Mouse (Mus musculus) hindbrain, embryonic 13.5 days (tissue): ENCODE results near the gene D7Ertd443e. TPM values are rescaled to one million over a fixed set of nuclear protein-coding genes. Genes with fewer than 3 reads are reported as not detected.

Experiments
- ATAC-seq: fragments of 200-750 bp; cut with Nextera tagmentation; 2 replicates; pipeline ENCODE4 v1.8.0; 2017; ENCODE audit warnings: moderate TSS enrichment; ENCODE audit not compliant: low FRiP score
- H3K27ac ChIP-seq: fragments of 300-500 bp; sonication (generic); 2 replicates; pipeline ENCODE4 v1.5.1; 2015; ENCODE audit warnings: inconsistent platforms, mild to moderate bottlenecking, moderate library complexity
- H3K27me3 ChIP-seq: fragments of 300-500 bp; sonication (generic); 2 replicates; pipeline ENCODE4 v1.6.1; 2015; ENCODE audit warnings: mild to moderate bottlenecking, inconsistent platforms
- H3K36me3 ChIP-seq: fragments of 300-500 bp; sonication (generic); 2 replicates; pipeline ENCODE4 v1.6.1; 2015; ENCODE audit warnings: mild to moderate bottlenecking, inconsistent platforms
- H3K4me1 ChIP-seq: fragments of 300-500 bp; sonication (generic); replicated peaks from 2 replicates; pipeline ENCODE4 v1.6.1; 2015; ENCODE audit warnings: inconsistent platforms
- H3K4me2 ChIP-seq: fragments of 300-500 bp; sonication (generic); 2 replicates; pipeline ENCODE4 v1.6.1; 2015; ENCODE audit warnings: inconsistent platforms, mild to moderate bottlenecking, moderate library complexity
- H3K4me3 ChIP-seq: fragments of 300-500 bp; sonication (generic); 2 replicates; pipeline ENCODE4 v1.5.1; 2015; ENCODE audit warnings: mild to moderate bottlenecking, inconsistent platforms
- H3K9ac ChIP-seq: fragments of 300-500 bp; sonication (generic); 2 replicates; pipeline ENCODE4 v1.6.1; 2015; ENCODE audit warnings: mild to moderate bottlenecking, inconsistent platforms
- H3K9me3 ChIP-seq: fragments of 300-500 bp; sonication (generic); 2 replicates; pipeline ENCODE4 v1.6.1; 2016; ENCODE audit warnings: inconsistent platforms
- WGBS: fragments of 180-500 bp; shearing (Covaris S2); methylation state at CpG from one replicate; pipeline ENCODE4 v1.1.7; 2015; 5-methylcytosine and 5-hydroxymethylcytosine counted together
- polyA plus RNA-seq: library from polyadenylated mRNA; unstranded; fragments of >200 nt; fragmentation: Nextera tagmentation; extraction: Ambion mirVana; gene quantifications from 2 replicates; pipeline ENCODE4 v1.2.1, GENCODE M21; 2015

Gene D7Ertd443e
- polyA plus RNA-seq, 1 experiment from 2014 or later, result 0.27 TPM

DNA sequence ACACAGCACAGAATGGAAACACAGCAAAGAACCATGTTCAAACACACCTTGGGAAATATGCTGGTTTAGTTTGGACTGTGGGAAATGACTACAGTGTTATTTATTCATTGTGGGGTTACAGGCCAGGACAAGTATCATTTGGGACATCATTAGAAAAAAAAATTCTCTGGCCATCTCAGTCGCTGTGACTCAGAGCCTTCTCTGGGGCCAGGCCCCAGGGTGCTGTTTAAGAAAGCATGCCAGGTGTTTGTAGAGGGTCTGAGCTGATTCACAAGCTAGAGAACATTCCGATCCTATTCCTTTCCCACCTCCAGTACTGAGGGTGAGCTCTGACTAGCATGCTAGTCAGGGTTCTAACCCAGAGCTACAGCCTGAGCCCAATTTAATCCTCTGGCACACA lies 148.1 kb downstream of the D7Ertd443e start:
- H3K36me3 ChIP-seq, result no peaks in the 10 kb centered on the region
- H3K4me1 ChIP-seq, result no peaks in the 10 kb centered on the region
- no peaks in the 10 kb centered on the region for H3K27me3 ChIP-seq
- whole genome bisulfite sequencing, result 83% methylated on average over 2 of the region's 2 CpGs
- no peak overlapping the region for H3K4me2 ChIP-seq
- H3K9ac ChIP-seq, result no peak overlapping the region
- ATAC-seq, result no peak
- H3K9me3 ChIP-seq, result no peaks in the 10 kb centered on the region
- H3K27ac ChIP-seq, result no peak overlapping the region
- no peak overlapping the region for H3K4me3 ChIP-seq

- Histone ChIP-seq H3K27ac (no peak overlapping the region), H3K4me3 (no peak overlapping the region), H3K27me3 (no peaks in the 10 kb centered on the region), H3K4me2 (no peak overlapping the region), H3K36me3 (no peaks in the 10 kb centered on the region), H3K9me3 (no peaks in the 10 kb centered on the region), H3K4me1 (no peaks in the 10 kb centered on the region), H3K9ac (no peak overlapping the region)
- no peak for ATAC-seq
Measured at GRCm38 (mm10) chr7:134236727-134237126, 148.7 kb downstream of the D7Ertd443e start.

DNA sequence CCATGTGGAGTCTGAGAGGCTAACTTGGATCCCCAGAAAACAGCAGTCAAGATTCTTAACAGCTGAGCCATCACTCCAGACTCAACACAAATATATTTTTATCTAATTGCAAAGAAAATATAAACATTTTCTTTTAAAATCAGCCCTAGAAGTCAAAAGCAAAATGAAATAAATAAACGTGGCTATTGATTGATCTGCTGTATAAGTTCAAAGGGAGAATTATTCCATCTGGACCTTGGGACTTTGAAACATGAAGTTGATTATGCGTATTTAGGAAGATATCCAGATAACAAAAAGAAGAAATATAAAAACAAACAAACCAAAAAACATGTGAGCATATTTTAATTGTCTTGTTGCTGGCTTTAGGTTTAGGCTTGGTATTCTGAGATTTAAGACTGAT lies 149.9 kb downstream of the D7Ertd443e start:
- Histone ChIP-seq H3K4me3 (no peak overlapping the region), H3K9me3 (no peaks in the 10 kb centered on the region), H3K4me1 (no peaks in the 10 kb centered on the region), H3K27me3 (no peaks in the 10 kb centered on the region), H3K36me3 (no peaks in the 10 kb centered on the region), H3K9ac (no peak overlapping the region), H3K4me2 (no peak overlapping the region), H3K27ac (no peak overlapping the region)
- WGBS, result 89% methylated on average over 2 of the region's 2 CpGs
- ATAC-seq, result no peak

GRCm38 (mm10) chr7:134231378-134232346 lies 153.8 kb downstream of the D7Ertd443e start, which contains the start of gene Adam12:
Gene Adam12 (minus strand): TSS chr7:134232146.
- Histone ChIP-seq H3K36me3 (no peaks in the 10 kb centered on the region), H3K27ac (no peak within 1 kb of the TSS; the same call in 1 of the 2 replicates), H3K27me3 (peaks cover 9% of the 10 kb centered on the region; the same call in 1 of the 2 replicates), H3K4me2 (no peak within 1 kb of the TSS), H3K9me3 (no peaks in the 10 kb centered on the region), H3K4me1 (peaks cover 10% of the 10 kb centered on the region), H3K4me3 (no peak within 1 kb of the TSS), H3K9ac (no peak within 1 kb of the TSS)
- 79% methylated on average over 14 of the region's 14 CpGs for WGBS
- no peak for ATAC-seq

GRCm38 (mm10) chr7:134230708-134231107 lies 154.8 kb downstream of the D7Ertd443e start:
- Histone ChIP-seq H3K27me3 (peaks cover 18% of the 10 kb centered on the region), H3K9ac (no peak overlapping the region), H3K9me3 (no peaks in the 10 kb centered on the region), H3K4me1 (peaks cover 11% of the 10 kb centered on the region), H3K27ac (no peak overlapping the region), H3K4me3 (no peak overlapping the region), H3K36me3 (no peaks in the 10 kb centered on the region), H3K4me2 (no peak overlapping the region)
- WGBS, result 87% methylated on average over 3 of the region's 3 CpGs
- ATAC-seq, result no peak

- no peaks in the 10 kb centered on the region for H3K36me3 ChIP-seq
- no peak overlapping the region for H3K27ac ChIP-seq
- H3K9ac ChIP-seq, result no peak overlapping the region
- no peaks in the 10 kb centered on the region for H3K9me3 ChIP-seq
- ATAC-seq, result no peak
- no peak overlapping the region for H3K4me3 ChIP-seq
- H3K4me2 ChIP-seq, result no peak overlapping the region
- H3K4me1 ChIP-seq, result peaks cover 18% of the 10 kb centered on the region
- peaks cover 22% of the 10 kb centered on the region for H3K27me3 ChIP-seq
- WGBS, result 90% methylated on average over 2 of the region's 2 CpGs
Measured at GRCm38 (mm10) chr7:134229899-134230298, 155.6 kb downstream of the D7Ertd443e start.

GRCm38 (mm10) chr7:134227773-134228455 lies 157.5 kb downstream of the D7Ertd443e start:
- no peak for ATAC-seq
- Histone ChIP-seq H3K27ac (no peak overlapping the region), H3K9ac (no peak overlapping the region), H3K4me1 (peaks cover 27% of the 10 kb centered on the region), H3K36me3 (no peaks in the 10 kb centered on the region), H3K4me2 (no peak overlapping the region), H3K4me3 (no peak overlapping the region), H3K9me3 (no peaks in the 10 kb centered on the region), H3K27me3 (peaks cover 26% of the 10 kb centered on the region)
- WGBS, result 19% methylated on average over 13 of the region's 13 CpGs

DNA sequence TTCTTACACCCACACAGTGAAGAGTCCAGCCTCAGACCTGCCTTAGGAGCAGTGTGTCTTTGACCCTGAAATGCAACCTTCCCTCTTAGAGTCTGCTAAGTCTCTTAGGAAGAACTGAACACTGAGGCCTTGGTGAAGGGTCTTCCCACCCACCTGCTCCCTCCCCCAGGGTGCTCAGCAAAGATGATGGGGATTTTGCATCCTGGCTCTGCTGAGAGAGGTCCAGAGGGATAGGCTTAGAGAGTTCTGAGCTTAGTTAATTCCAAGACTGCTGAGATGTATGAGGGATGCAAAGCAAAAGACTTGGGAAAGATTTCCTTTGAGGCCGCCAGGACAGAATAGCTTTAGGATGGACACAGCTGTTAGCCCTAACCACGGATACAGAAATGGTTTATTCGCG lies 158.4 kb downstream of the D7Ertd443e start:
- peaks cover 27% of the 10 kb centered on the region for H3K4me1 ChIP-seq
- no peak overlapping the region for H3K4me3 ChIP-seq
- no peaks in the 10 kb centered on the region for H3K36me3 ChIP-seq
- ATAC-seq, result no peak
- H3K27me3 ChIP-seq, result peaks cover 30% of the 10 kb centered on the region
- H3K27ac ChIP-seq, result no peak overlapping the region
- no peak overlapping the region for H3K4me2 ChIP-seq
- 80% methylated on average over 4 of the region's 4 CpGs for WGBS
- no peaks in the 10 kb centered on the region for H3K9me3 ChIP-seq
- no peak overlapping the region for H3K9ac ChIP-seq

DNA sequence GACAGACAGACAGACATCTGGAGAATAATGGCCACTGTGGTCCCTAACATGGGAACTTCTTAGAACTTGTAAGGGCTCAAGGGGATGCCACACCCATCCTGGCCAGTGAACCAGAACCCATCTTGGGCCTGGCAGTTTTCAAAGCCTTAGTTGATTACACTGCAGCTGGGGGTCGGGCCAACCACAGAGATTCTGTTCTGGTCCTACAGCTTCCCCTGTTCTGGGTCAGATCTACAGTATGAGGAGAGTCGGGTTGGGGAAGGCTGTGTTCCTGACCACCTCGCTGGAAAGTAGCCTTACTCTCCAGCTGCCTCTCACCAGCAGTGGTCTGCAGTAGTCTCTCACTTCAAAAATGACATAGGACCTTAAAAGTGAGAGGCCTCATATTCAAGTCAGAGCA lies 159.2 kb downstream of the D7Ertd443e start:
- no peak for ATAC-seq
- WGBS, result 74% methylated on average over 3 of the region's 3 CpGs
- peaks cover 27% of the 10 kb centered on the region for H3K4me1 ChIP-seq
- H3K27ac ChIP-seq, result no peak overlapping the region
- no peak overlapping the region for H3K4me3 ChIP-seq
- H3K9me3 ChIP-seq, result no peaks in the 10 kb centered on the region
- H3K9ac ChIP-seq, result no peak overlapping the region
- no peaks in the 10 kb centered on the region for H3K36me3 ChIP-seq
- H3K27me3 ChIP-seq, result peaks cover 30% of the 10 kb centered on the region
- H3K4me2 ChIP-seq, result no peak overlapping the region

DNA sequence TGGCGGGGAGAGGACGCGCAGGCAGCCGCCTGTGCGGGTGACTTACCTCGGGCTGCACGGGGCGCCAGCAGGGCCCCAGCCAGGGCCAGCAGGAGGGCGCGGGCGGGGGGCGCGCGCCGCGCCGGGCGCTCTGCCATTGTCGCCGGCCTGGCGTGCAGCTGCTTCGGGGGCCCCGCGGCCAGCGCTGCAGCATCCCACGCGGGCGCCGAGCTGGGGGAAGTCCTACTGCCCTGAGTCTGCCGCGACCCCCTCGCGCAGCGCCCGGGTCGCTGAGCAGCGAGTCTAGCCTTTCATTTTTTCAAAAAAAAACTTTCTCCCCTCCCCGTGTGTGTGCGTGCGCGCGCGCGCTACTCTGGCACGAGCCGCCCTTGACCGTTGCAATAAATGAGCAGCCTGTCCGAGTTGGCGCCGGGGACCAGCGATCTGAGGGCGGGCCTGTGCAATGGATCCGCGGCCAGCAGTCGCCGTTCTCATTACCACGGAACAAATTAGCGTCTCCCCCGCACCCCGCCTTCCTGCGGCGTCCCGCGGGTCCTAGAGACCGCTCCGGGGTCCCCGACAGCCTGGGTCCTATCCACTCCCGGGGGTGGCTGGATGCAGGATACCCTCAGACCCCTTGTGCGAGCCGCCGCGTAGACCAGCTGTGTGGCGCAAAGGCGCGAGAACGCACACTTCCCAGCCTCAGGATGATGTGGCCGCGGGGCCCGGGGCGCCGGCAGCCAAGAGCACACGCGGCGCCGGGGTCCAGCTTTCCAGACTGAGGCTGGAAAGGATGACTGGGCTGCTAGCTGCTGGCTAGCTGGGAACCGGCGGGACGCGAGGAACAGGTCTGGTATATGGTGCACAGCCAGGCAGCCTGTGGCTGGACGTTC lies 160.5 kb downstream of the D7Ertd443e start:
- no peaks in the 10 kb centered on the region for H3K36me3 ChIP-seq
- H3K9ac ChIP-seq, result peak overlapping the region; percentile 80
- ATAC-seq, result peak; percentile 72
- H3K9me3 ChIP-seq, result no peaks in the 10 kb centered on the region
- peak overlapping the region; percentile 92 for H3K4me2 ChIP-seq
- H3K27ac ChIP-seq, result peak overlapping the region; percentile 64
- WGBS, result under 1% methylated on average over 79 of the region's 90 CpGs
- peaks cover 27% of the 10 kb centered on the region for H3K4me1 ChIP-seq
- H3K4me3 ChIP-seq, result peak overlapping the region; percentile 62
- peaks cover 26% of the 10 kb centered on the region for H3K27me3 ChIP-seq

DNA sequence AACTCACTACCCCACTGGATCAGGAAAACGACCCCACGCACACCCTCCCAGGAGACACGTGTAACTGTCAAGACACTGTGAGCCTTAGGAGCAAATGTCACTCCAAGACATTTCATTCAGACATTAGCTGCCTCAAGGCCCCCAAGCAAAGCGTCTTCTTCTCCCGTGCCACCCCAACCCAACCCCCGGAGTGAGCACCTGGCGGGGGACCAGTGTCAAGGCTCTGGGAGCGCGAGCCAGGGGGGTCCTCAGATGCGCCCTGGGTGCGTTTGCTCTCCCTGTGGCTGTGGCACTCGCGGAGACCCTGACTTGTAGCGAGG lies 161.1 kb downstream of the D7Ertd443e start:
- Histone ChIP-seq H3K9me3 (no peaks in the 10 kb centered on the region), H3K27ac (peak overlapping the region; percentile 64), H3K27me3 (peaks cover 26% of the 10 kb centered on the region), H3K9ac (peak overlapping the region; percentile 80), H3K4me3 (peak overlapping the region; percentile 62), H3K36me3 (no peaks in the 10 kb centered on the region), H3K4me2 (peak overlapping the region; percentile 92), H3K4me1 (peaks cover 27% of the 10 kb centered on the region)
- WGBS, result under 1% methylated on average over 14 of the region's 14 CpGs
- peak; percentile 69; the same call in 1 of the 2 replicates for ATAC-seq
